ENCODE assay signal across 10 mouse cellular contexts in genomic region chr12:83882503-83882902, GRCm38 (mm10). TPM values are rescaled to one million over a fixed set of nuclear protein-coding genes. Genes with fewer than 3 reads are reported as not detected.
A peak's percentile ranks its signal among the peaks of the same experiment; 100 is the strongest.
DNase-seq lines count a peak whose midpoint lies in the region; ATAC-seq and TF ChIP-seq lines count a peak whose summit lies in the region.
"Had no signal": no experiment of that assay in that cellular context is flagged by ENCODE, and none has a peak within 500 bp of the region (broad histone marks: within the 10 kb centered on the region; RNA-seq: fewer than 3 reads in every experiment).

No protein-coding gene starts in this region.

- H3K36me3 ChIP-seq in lung, postnatal 0 days (ENCODE audit: insufficient read depth, low read length) = no peaks in the 10 kb centered on the region

- H3K4me2 ChIP-seq in lung, postnatal 0 days (replicated peaks; ENCODE audit: low read depth, low read length) = no peak overlapping the region
- H3K4me2 ChIP-seq: heart, embryonic 11.5 days had no signal

- peak; percentile 13 for DNase-seq in ovary, postnatal 36 days (ENCODE audit: low spot score)
- DNase-seq in ovary, postnatal 10 days (ENCODE audit: low spot score) = no peak
- peak; percentile 52 to 63 for DNase-seq in cerebellum, postnatal 36 days
- peak; percentile 62 for DNase-seq in lung, postnatal 0 days (ENCODE audit: low spot score)
- peak; percentile 22 to 63 for DNase-seq in urinary bladder, postnatal 4 days (ENCODE audit: low spot score in 2 of 2)
- no peak for DNase-seq in thymus, postnatal 25 days
- no peak for DNase-seq in heart, adult 9 months (ENCODE audit: low spot score in 2 of 2)

- H3K9me3 ChIP-seq in lung, postnatal 0 days (ENCODE audit: low read length) = no peaks in the 10 kb centered on the region
- H3K9me3 ChIP-seq: midbrain, embryonic 10.5 days had no signal

- no peak overlapping the region for H3K4me3 ChIP-seq in lung, postnatal 0 days (ENCODE audit: low read depth, low read length)
- H3K4me3 ChIP-seq: erythroblast, embryonic 14.5 days; midbrain, embryonic 10.5 days had no signal

- H3K4me1 ChIP-seq in lung, postnatal 0 days (ENCODE audit: insufficient read depth, low read depth, low read length) = peaks cover 4% of the 10 kb centered on the region; the same call in 1 of the 2 replicates
- H3K4me1 ChIP-seq: midbrain, embryonic 10.5 days had no signal

- H3K27me3 ChIP-seq in lung, postnatal 0 days (replicated peaks; ENCODE audit: insufficient read depth, low read length) = no peaks in the 10 kb centered on the region

- no peak overlapping the region for H3K9ac ChIP-seq in lung, postnatal 0 days (replicated peaks; ENCODE audit: low read depth)

- peak; percentile 22; the same call in 1 of the 2 replicates for TF ChIP-seq CTCF in lung, postnatal 0 days (IDR thresholded peaks at IDR 0.05)

- ATAC-seq in lung, postnatal 0 days = peak; percentile 70

- 61% methylated on average over 7 of the region's 7 CpGs for WGBS in lung, postnatal 0 days

- H3K27ac ChIP-seq in lung, postnatal 0 days (ENCODE audit: low read length) = peak overlapping the region; percentile 34; the same call in 1 of the 2 replicates
- H3K27ac ChIP-seq: midbrain, embryonic 10.5 days had no signal

- TF ChIP-seq EP300 in lung, postnatal 0 days (IDR thresholded peaks at IDR 0.05) = no peak

RNA-seq across cellular contexts. Expression of gene Numb, which starts 39.2 kb away (rescaled TPM):
- 52.6 and 57.8 TPM in 2 replicates for polyA plus RNA-seq in lung, postnatal 0 days (2015; fragmentation: Nextera tagmentation; extraction: Ambion mirVana)

Comparison
In these comparisons a context has a peak if more than half of its experiments do, and no peak if none do; other contexts are left out.
1. DNase-seq: peak in ovary, postnatal 36 days (single experiment), cerebellum, postnatal 36 days (2 of 2), lung, postnatal 0 days (single experiment) and urinary bladder, postnatal 4 days (2 of 2); none in ovary, postnatal 10 days (single experiment), thymus, postnatal 25 days (single experiment) and heart, adult 9 months (0 of 2).